Mouse (Mus musculus) heart, embryonic 16.5 days (tissue): ENCODE measurements around the gene Map3k14. TPM values are rescaled to one million over a fixed set of nuclear protein-coding genes. Genes with fewer than 3 reads are reported as not detected.

ENCODE experiments used
- ATAC-seq: fragments of 200-750 bp; cut with Nextera tagmentation; replicated peaks from 2 replicates; pipeline ENCODE4 v1.8.0; 2017; ENCODE audit warnings: moderate number of reproducible peaks; ENCODE audit not compliant: insufficient read depth, low FRiP score; ENCODE audit errors: extremely low read depth
- H3K27ac ChIP-seq: fragments of 300-500 bp; sonication (generic); 2 replicates; pipeline ENCODE4 v1.5.1; 2014; ENCODE audit warnings: mild to moderate bottlenecking, low read length, control low read depth, moderate library complexity
- H3K27me3 ChIP-seq: fragments of 300-500 bp; sonication (generic); 2 replicates; pipeline ENCODE4 v1.6.1; 2014; ENCODE audit warnings: low read length, mixed read lengths; ENCODE audit not compliant: control insufficient read depth, insufficient read depth
- H3K36me3 ChIP-seq: fragments of 300-500 bp; sonication (generic); 2 replicates; pipeline ENCODE4 v1.6.1; 2014; ENCODE audit not compliant: control insufficient read depth, insufficient read depth
- H3K4me1 ChIP-seq: fragments of 300-500 bp; sonication (generic); 2 replicates; pipeline ENCODE4 v1.6.1; 2014; ENCODE audit warnings: low read length, mixed read lengths; ENCODE audit not compliant: control insufficient read depth, insufficient read depth
- H3K4me2 ChIP-seq: fragments of 300-500 bp; sonication (generic); 2 replicates; pipeline ENCODE4 v1.6.1; 2014; ENCODE audit warnings: low read depth, mild to moderate bottlenecking, control low read depth, low read length
- H3K4me3 ChIP-seq: fragments of 300-500 bp; sonication (generic); 2 replicates; pipeline ENCODE4 v1.5.1; 2014; ENCODE audit warnings: mild to moderate bottlenecking, control low read depth, low read length
- H3K9ac ChIP-seq: fragments of 300-500 bp; sonication (generic); 2 replicates; pipeline ENCODE4 v1.6.1; 2014; ENCODE audit warnings: low read length, control low read depth
- H3K9me3 ChIP-seq: fragments of 300-500 bp; sonication (generic); replicated peaks from 2 replicates; pipeline ENCODE4 v1.6.1; 2016; ENCODE audit warnings: low read length; ENCODE audit not compliant: control insufficient read depth
- WGBS: fragments of 180-500 bp; shearing (Covaris S2); extraction: QIAGEN DNeasy Blood & Tissue Kit; methylation state at CpG from one replicate; pipeline ENCODE4 v1.1.7; 2014; 5-methylcytosine and 5-hydroxymethylcytosine counted together
- polyA plus RNA-seq: library from polyadenylated mRNA; unstranded; fragments of >200 nt; fragmentation: Nextera tagmentation; extraction: Ambion mirVana; gene quantifications from 2 replicates; pipeline ENCODE4 v1.2.1, GENCODE M21; 2015

Map3k14 gene
- polyA plus RNA-seq, 1 experiment from 2014 or later = 4.8 TPM

- no peaks in the 10 kb centered on the region for H3K36me3 ChIP-seq
- H3K4me3 ChIP-seq = peak overlapping the region; percentile 45
- ATAC-seq = peak; percentile 42; the same call in 1 of the 2 replicates
- H3K9me3 ChIP-seq = no peaks in the 10 kb centered on the region
- no peak overlapping the region for H3K27ac ChIP-seq
- H3K9ac ChIP-seq = peak overlapping the region; percentile 54
- H3K4me1 ChIP-seq = peaks cover 18% of the 10 kb centered on the region
- WGBS = 6% methylated on average over 58 of the region's 59 CpGs
- H3K4me2 ChIP-seq = peak overlapping the region; percentile 71
- H3K27me3 ChIP-seq = peaks cover 61% of the 10 kb centered on the region
Measured at GRCm38 (mm10) chr11:103198911-103199803, 68.1 kb downstream of the Map3k14 start.

DNA sequence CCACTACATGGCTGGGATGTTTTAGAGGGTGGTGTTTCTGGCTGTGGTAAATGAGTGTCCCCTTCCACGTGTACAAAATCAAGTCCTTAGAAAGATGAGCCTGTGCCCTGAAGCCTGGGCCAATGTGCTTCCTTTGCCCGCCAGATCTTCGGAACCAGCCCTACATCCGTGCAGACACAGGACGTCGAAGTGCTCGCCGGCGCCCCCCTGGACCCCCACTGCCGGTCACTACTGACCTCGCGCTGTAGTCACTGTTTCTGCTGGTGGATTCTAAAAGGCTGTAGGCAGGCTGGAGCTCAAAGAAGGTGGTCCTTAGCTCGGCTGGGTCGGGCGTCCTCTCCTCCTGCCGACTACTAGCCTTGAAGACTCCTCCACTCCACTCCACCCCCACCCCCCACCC is 68.9 kb downstream of the Map3k14 start:
- H3K4me3 ChIP-seq = no peak overlapping the region; the same call in 1 of the 2 replicates
- H3K27me3 ChIP-seq = peaks cover 69% of the 10 kb centered on the region
- peak overlapping the region; percentile 71; the same call in 1 of the 2 replicates for H3K4me2 ChIP-seq
- no peak for ATAC-seq
- no peaks in the 10 kb centered on the region for H3K9me3 ChIP-seq
- peaks cover 18% of the 10 kb centered on the region for H3K4me1 ChIP-seq
- no peaks in the 10 kb centered on the region for H3K36me3 ChIP-seq
- WGBS = 11% methylated on average over 16 of the region's 16 CpGs
- H3K27ac ChIP-seq = no peak overlapping the region
- H3K9ac ChIP-seq = no peak overlapping the region

- H3K9me3 ChIP-seq = no peaks in the 10 kb centered on the region
- no peak overlapping the region for H3K4me3 ChIP-seq
- H3K4me2 ChIP-seq = no peak overlapping the region
- H3K4me1 ChIP-seq = peaks cover 23% of the 10 kb centered on the region
- peaks cover 79% of the 10 kb centered on the region for H3K27me3 ChIP-seq
- no peak overlapping the region for H3K9ac ChIP-seq
- H3K36me3 ChIP-seq = no peaks in the 10 kb centered on the region
- no peak overlapping the region for H3K27ac ChIP-seq
- 70% methylated on average over 4 of the region's 4 CpGs for WGBS
- no peak for ATAC-seq
Measured at GRCm38 (mm10) chr11:103197340-103197739, 69.9 kb downstream of the Map3k14 start.

DNA sequence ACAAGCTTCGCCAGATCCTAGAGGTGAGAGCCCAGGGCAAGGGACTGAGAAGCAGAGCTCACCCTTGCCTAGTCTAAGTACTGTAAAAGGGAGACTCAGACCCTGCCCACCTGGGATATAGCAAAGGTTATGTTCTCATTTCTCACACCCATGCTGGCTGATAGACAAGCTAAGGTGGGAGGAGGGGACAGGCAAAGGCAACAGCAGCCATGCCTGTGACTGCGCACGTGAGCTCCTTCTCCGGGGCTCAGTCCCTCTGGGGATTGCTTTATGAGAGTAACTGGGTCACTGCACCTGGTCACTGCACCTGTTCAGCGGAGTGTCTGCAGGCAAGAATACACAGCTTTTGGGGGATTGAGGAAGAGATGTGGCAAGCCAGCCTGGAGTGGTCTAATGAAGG is 71.6 kb downstream of the Map3k14 start:
- no peaks in the 10 kb centered on the region for H3K9me3 ChIP-seq
- H3K4me3 ChIP-seq = no peak overlapping the region
- WGBS = 82% methylated on average over 5 of the region's 5 CpGs
- H3K27ac ChIP-seq = no peak overlapping the region
- no peak overlapping the region for H3K9ac ChIP-seq
- H3K4me1 ChIP-seq = peaks cover 16% of the 10 kb centered on the region
- no peak for ATAC-seq
- peaks cover 92% of the 10 kb centered on the region for H3K27me3 ChIP-seq
- no peaks in the 10 kb centered on the region for H3K36me3 ChIP-seq
- no peak overlapping the region for H3K4me2 ChIP-seq

DNA sequence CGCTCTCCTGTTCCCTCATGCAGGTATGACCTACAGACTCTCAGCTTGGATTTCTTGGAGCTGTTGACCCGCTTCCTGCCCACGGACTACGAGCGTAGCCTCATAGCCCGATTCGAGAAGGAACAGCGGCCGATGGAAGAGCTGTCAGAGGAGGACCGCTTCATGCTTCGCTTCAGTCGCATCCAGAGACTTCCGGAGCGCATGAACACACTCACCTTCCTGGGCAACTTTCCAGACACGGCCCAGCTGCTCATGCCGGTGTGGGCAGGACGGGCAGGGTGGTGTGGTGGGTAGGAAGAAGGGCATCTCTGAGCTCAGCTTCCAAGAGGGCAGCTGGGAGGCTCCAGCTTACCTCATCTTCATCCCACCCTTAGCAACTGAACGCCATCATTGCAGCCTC is 72.0 kb downstream of the Map3k14 start:
- H3K4me2 ChIP-seq = no peak overlapping the region
- H3K9ac ChIP-seq = no peak overlapping the region
- WGBS = 80% methylated on average over 18 of the region's 18 CpGs
- no peak overlapping the region for H3K27ac ChIP-seq
- H3K4me3 ChIP-seq = no peak overlapping the region
- H3K36me3 ChIP-seq = no peaks in the 10 kb centered on the region
- H3K27me3 ChIP-seq = peaks cover 92% of the 10 kb centered on the region
- ATAC-seq = no peak
- H3K9me3 ChIP-seq = no peaks in the 10 kb centered on the region
- H3K4me1 ChIP-seq = peaks cover 16% of the 10 kb centered on the region

DNA sequence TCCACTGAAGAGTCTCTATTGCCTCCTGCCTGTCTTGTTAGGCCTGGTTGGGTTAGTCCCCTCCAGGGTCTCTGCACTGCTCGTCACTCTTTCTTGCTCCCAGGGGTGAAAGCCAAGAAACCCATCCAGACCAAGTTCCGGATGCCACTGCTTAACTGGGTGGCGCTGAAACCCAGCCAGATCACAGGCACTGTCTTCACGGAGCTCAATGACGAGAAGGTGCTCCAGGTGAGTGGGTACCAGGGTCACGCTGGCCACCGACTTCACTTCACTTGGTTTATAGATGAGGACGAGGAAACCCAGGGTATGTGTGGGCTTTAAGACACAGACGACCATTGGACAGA is 73.5 kb downstream of the Map3k14 start:
- Histone ChIP-seq H3K27me3 (peaks cover 77% of the 10 kb centered on the region), H3K4me3 (no peak overlapping the region), H3K4me1 (peaks cover 7% of the 10 kb centered on the region), H3K27ac (no peak overlapping the region), H3K36me3 (no peaks in the 10 kb centered on the region), H3K9me3 (no peaks in the 10 kb centered on the region), H3K9ac (no peak overlapping the region), H3K4me2 (no peak overlapping the region)
- ATAC-seq = no peak
- WGBS = 41% methylated on average over 9 of the region's 9 CpGs

DNA sequence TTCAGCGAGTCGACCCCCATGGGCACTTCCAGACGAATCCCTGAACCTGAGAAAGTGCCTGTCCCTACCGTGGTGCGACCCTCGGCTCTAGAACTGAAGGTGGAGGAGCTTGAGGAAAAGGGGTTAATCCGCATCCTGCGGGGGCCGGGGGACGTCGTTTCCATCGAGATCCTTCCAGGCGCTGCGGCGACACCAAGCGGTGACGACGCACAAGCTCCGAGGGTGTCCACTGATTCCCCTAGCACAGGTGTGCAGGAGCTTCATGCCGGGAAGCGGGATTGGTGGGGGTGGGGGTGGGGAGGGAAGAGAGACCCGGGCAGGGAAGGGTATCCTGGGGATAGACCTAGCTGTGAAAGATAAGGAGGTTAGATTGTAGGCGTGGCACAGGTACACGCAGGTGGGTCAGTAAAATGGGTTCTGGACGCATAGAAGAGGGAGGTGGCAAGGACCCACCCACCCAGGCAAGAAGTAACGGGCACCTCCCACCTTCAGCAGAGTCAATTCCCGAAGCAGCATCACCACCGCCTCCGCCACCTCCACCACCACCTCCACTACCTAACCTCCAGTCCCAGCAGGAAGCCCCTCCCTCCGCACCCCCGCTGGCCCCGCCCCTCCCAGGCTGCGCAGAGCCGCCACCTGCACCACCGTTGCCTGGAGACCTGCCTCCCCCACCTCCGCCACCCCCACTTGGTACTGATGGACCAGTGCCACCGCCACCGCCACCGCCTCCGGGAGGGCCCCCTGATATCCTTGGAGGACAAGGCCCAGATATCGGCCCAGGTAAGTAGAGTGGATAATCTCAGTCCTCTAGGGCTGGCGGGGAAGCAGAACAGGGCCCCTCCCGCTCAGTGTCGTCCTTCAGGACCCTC is 74.1 kb downstream of the Map3k14 start:
- WGBS = 11% methylated on average over 40 of the region's 44 CpGs
- H3K9me3 ChIP-seq = no peaks in the 10 kb centered on the region
- no peak overlapping the region for H3K9ac ChIP-seq
- ATAC-seq = no peak
- peaks cover 72% of the 10 kb centered on the region for H3K27me3 ChIP-seq
- H3K4me3 ChIP-seq = peak overlapping the region; percentile 27
- H3K4me2 ChIP-seq = peak overlapping the region; percentile 48
- H3K4me1 ChIP-seq = peaks cover 5% of the 10 kb centered on the region; the same call in 1 of the 2 replicates
- no peak overlapping the region for H3K27ac ChIP-seq
- H3K36me3 ChIP-seq = no peaks in the 10 kb centered on the region

- no peak overlapping the region for H3K9ac ChIP-seq
- no peaks in the 10 kb centered on the region for H3K9me3 ChIP-seq
- peaks cover 64% of the 10 kb centered on the region for H3K27me3 ChIP-seq
- peaks cover 5% of the 10 kb centered on the region; the same call in 1 of the 2 replicates for H3K4me1 ChIP-seq
- H3K27ac ChIP-seq = no peak overlapping the region
- no peaks in the 10 kb centered on the region for H3K36me3 ChIP-seq
- peak overlapping the region; percentile 27 for H3K4me3 ChIP-seq
- ATAC-seq = no peak
- H3K4me2 ChIP-seq = peak overlapping the region; percentile 48
- 31% methylated on average over 28 of the region's 28 CpGs for WGBS
Measured at GRCm38 (mm10) chr11:103192230-103192955, 74.9 kb downstream of the Map3k14 start.
